Mouse (Mus musculus): Measurements from ENCODE around the gene Birc5.

DNA sequence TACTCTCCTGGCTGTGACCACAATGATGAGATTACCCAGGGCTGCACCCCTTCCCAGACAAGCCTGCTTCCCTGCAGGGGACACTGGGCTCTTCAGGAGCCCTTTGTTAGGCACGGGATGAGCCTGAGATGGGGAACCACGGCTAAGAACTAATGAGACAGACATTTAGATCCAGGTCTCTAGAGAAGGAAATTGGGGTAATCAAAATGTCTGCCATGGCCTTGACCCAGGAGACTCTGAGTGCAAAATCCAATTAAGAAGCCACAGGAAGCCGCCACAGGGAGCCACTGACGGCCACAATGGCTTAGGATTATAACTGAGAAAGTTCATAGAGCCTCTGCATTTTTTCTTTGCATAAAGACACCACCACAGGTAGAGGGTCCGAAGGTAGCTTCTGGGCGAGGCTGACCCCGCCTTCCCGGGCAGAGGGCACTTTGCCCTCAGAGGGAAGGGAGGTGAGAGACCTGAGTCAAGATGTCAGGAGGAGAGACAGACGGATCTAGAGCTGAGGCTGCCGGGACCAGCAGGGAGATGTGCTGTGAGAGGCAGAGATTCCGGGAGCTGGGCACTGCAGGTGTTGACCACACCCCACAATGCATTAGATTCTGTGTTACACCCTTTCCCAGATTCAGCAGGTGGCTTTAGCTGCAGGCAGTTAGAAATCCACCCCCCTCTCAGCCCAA, 14.3 kb downstream of the Birc5 start:
- TF ChIP-seq POLR2A (IDR thresholded peaks at IDR 0.05; ENCODE audit: low read depth, low read length) = no peak
- TF ChIP-seq CTCF (IDR thresholded peaks at IDR 0.05; ENCODE audit: extremely low read depth, insufficient read depth, insufficient read length, insufficient replicate concordance) = no peak

All from spleen, adult 2 months (tissue).